Mouse (Mus musculus) heart, adult 8-10 months (tissue): ENCODE results near the gene Slc25a16. TPM values are rescaled to one million over a fixed set of nuclear protein-coding genes. Genes with fewer than 3 reads are reported as not detected.
A peak's percentile ranks its signal among the peaks of the same experiment; 100 is the strongest.
"Not testable (repeated sequence)": the region's sequence is repeated elsewhere in the genome, so short reads cannot be mapped to it uniquely, and the experiment has no call there.

ENCODE experiments used
- DNase-seq: peaks from one replicate; pipeline ENCODE4 v3.0.0; 2022; ENCODE audit warnings: low spot score
- total RNA-seq, 4 experiments: library from RNA; stranded (reverse); gene quantifications; 2 replicates each; pipeline ENCODE4 v1.2.4; 2022

Gene Slc25a16
- total RNA-seq, 4 experiments from 2014 or later = 23.4 to 29.5 (median 23.9) TPM

DNA sequence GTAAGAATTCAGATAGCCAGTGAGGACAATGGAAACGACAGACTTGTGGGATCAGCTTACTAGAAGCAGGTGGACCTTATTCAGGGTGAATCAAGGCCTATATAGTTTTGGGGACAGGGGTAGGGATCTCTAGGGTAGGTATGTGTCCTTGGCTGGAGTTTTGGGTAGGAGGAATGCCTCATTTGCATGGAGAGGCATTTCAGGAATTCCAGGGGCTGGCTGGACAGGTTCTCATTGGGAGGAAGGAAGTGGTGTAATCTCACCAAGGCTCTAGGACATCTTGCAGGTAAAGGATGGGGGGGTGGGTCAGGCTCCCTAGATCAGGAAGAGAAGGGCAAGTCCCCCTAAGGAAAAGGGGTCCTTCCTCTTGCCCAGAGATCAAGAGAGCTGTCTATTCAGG, 17.6 kb upstream of the Slc25a16 start:
- DNase-seq = no peak

DNA sequence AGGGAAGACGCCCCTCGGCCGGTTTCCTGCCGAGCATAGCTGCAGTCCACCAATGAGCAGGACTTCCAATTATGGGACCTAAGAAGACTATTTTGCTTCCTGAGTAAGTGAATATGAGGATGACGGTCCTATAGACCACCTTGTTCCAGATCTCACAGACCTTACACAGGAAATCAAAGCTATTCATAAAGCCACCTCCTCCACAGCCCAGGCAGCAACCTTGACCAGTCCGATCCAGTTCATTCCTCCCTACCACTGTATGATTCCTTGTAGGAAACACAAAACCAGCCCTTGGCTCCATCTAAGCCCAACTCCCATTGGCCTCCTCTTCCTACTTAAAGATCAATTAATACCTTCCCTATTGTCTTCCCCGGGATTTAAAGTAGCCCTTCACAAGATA, 14.1 kb upstream of the Slc25a16 start:
- DNase-seq = no peak

DNA sequence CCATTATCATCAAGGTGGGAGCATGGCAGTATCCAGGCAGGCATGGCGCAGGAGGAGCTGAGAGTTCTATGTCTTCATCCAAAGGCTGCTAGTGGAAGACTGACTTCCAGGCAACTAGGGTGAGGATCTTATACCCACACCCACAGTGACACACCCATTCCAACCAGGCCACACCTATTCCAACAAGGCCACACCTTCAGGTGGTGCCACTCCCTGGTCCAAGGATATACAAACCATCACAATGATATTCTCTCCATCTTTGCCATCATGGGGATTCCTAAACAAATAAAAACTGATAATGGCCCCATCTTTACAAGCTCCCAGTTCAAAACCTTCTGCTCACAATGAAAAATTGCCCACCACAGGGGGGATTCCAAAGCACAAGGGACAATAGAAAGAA, 11.5 kb upstream of the Slc25a16 start, which contains the start of gene Tet1:
Gene Tet1, minus strand, starts transcription at position 101 of the 400 bp plus-strand sequence.
- not testable (repeated sequence) for DNase-seq

DNA sequence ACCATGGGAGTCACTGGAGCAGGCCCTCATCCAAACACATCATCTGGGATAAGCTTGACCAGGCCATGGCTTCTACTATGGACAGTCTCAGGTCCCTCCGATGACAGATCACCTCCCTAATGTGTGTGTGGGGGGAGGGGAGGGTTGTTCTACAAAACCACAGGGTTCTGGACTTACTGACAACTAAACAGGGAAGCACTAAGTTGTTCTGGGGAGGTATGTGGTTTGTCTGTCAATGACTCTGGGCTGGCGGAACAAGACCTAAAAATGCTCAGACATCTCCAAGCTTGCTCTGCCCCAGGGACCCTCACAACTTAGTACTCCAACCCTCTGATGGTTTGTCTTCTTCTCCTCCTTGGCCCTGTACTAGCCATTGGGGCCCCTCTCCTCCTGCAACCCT, 9.3 kb upstream of the Slc25a16 start:
- DNase-seq = no peak

DNA sequence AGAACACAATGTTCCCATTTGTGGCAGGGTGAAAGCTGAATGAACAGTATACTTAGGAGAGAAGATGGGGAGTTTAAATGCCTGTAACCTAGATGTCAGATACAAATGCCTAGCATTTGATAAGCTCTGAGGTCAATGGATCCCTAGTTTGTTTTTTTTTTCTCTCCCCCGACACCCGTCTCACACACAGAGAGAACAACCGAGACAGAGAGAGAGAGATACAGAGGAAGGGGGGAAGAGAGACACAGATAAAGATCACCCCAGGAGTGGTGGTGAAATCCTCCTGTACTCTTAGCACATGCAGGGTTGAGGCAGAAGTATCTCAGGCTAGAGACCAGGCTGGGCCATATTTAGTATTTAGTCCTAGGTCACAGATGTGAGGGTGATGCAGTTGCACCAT, 1.4 kb upstream of the Slc25a16 start:
- DNase-seq = no peak

DNA sequence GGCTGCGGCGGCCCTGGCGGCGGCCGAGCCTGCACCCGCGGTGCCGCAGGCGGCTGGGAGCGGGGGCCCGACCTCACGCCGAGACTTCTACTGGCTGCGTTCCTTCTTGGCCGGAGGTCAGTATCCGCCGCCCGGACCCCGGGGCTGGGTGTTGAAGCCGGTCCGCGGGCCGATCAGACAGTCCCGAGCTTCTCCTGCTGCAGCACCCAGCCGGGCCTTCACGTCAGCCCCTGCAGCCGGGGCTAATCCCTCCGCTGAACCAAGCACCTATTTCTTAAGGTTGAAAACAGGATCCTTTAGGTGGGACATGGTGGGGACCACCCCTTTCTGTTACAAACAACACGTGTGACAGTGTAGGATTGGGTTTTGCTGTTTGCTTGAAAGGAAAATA, 328 bp downstream of the Slc25a16 start:
- no peak for DNase-seq

DNA sequence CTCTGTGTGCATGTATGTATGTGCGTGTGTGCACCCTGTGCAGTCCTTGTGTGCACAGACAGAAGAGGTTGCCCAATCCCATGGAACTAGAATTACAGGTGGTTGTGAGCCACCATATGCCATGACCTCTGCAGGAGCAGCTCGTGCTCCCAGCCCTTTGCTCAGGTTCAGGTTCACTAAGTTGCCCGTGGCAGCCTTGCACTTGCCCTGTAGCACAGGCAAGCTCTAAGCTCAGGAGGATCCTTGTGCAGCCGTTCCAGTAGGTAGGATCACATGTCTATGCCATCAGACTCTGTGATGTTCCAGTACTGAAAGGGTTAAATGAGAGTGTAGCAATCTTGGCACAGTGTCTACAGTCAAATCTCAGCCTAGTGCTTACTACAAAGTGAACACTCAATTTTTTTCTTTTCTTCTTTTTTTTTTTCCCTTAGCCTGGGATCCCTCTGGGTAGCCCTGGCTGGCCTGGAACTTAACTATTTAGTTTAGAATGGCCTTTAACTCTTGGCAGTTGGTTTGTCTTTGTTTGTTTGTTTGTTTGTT, 3.7 kb downstream of the Slc25a16 start:
- DNase-seq = no peak

DNA sequence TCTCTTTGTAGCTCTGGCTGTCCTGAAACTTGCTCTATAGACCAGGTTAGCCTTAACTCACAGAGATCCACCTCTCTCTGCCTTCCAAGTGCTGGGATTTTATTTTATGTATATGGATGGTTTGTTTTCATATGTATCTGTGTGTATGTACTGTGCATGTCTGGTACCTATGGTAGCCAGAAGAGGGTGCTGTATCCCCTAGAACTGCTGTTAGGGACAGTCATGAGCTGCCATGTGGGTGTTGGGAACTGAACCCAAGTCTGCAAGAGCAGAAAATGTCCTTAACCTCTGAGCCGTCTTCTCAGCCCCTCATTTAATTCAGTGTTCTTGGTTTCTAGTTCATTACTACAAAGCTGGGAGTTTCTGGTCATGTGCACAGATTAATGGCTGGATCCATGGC, 11.9 kb downstream of the Slc25a16 start:
- no peak for DNase-seq

DNA sequence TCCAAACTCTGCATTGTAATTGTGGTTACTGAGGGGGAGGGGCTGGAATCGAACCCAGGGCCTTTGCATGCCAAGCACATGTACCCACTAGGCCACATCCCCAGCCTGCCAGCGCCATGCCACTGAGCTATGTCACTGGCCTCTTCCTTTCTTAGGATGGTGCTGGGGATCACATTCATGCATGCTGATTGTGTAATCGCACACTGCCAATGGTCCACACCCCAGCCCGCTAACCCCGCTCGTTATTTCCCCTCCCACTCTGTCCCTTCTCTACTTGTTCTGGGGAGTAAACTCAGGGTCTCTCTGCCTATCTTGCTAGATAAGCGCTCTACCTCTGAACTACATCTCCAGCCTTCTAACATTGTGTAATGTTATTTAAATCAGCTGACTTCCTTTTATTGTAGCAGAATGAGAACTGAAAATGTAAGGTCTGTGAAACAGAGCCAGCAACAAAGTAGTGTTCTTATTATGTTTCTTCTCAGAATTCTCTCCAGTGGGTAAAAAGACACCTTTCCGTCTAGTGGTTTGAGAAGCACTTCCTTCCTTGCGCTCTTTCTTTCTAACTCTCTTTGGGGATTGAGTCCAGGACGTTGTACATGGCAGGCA, 24.6 kb downstream of the Slc25a16 start:
- no peak for DNase-seq

DNA sequence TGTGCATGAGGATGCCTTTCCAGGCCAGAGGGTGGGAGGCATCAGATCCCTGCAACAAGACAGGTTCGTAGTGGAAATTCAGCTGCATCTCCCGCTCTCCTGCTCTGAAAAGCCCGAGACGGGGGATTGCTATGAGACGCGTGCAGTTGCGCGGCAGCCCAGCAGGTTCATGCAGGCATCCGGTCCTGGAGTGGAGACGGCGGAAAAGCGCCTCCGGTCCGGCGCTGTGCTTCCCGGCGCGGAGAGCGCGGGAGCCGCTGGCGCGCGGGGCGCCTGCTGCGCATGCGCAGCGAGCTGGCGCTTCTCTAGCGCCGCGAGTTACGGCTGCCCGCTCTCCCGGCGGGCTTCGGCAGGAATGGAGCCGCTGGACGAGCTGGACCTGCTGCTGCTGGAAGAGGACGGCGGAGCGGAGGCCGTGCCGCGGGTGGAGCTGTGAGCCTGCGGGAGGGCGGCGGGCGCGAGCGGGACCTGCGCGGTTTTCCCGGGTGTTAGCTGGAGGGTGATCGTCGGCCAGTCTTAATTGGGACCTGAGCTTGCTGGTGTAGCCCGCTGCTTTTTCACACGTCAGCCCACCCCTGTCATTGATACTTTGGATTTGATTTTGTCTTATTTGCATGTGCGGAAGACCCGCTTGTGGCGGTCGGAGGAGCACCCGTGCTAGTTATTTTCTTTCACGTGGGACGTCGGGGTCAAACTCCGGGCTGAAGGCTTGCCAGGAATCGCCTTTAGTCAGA, 26.5 kb downstream of the Slc25a16 start, which contains the start of gene Dna2:
Gene Dna2, plus strand, starts transcription at position 289 of the 734 bp plus-strand sequence.
- DNase-seq = peak; percentile 63

DNA sequence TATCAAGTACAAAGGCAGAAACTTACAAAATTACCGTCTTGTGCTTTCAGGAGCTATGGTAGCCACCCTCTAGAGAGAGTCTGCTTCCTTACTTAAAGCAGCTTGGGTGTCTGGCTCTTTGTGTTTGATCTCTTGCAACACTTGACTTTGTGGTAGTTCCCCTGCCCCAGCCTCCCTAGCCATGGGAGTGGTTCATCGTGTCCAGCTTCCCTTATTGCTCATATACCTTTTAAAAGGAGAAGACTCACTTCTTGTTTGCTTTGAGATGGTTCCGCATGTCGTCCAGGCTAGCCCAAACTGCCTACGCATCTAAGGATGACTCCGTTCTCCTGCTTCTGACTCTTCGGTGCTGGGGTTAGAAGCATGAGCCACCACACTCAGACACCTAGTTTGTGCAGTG, 28.1 kb downstream of the Slc25a16 start:
- DNase-seq = no peak

DNA sequence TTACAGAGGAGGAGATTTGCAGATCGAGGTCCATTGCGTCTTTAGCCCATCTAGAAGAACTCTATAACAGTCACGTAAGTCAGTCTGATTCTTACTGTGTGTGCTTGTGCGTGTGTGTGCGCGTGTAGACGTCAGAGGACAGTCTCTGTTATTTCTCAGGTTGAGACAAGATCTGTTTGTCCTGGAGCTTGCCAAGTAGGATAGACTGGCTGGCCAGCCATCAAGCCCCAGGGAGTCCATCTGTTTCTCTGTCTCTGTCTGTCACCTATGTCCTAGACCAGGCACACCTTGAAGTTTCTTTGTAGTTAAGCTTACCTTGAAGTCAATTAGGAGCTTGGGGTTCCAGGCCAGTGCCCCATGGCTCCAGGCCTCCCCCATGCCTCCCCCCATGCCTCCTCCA, 43.5 kb downstream of the Slc25a16 start:
- DNase-seq = no peak

DNA sequence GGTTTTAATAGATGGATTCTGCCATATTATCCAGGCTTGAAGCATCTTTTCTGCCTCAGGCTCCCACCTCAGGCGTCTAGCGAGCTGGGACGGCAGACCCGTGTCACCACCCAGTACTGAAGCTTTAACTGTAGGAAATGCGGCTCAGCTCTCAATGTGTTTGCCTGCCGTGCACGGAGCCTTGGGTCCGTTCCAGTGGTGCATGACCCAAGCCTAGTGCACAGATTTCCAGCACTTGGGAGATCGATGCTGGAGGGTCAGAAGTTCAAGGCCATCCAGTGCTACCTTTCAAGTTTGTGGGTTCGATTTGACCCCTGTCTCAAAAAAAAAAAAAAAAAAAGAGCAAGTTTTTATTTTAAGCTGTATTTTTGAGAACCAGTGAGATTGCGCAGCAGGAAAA, 45.4 kb downstream of the Slc25a16 start:
- no peak for DNase-seq

DNA sequence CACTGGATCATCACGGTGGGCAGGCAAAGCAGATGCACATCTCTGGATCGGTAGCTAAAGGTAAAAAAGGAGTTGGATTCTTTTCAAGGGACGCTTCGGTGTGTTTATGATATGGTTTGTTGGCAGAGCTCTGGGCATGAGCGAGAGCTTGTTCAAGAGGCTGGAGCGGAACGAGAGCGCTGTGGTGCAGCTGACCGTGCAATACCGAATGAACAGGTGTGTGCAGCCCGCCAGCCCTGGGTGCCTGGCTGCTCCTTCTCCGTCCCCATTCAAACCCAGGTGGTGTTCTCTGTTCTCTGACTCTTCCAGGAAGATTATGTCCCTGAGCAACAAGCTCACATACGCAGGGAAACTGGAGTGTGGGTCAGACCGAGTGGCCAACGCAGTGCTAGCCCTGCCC, 45.9 kb downstream of the Slc25a16 start:
- no peak for DNase-seq

DNA sequence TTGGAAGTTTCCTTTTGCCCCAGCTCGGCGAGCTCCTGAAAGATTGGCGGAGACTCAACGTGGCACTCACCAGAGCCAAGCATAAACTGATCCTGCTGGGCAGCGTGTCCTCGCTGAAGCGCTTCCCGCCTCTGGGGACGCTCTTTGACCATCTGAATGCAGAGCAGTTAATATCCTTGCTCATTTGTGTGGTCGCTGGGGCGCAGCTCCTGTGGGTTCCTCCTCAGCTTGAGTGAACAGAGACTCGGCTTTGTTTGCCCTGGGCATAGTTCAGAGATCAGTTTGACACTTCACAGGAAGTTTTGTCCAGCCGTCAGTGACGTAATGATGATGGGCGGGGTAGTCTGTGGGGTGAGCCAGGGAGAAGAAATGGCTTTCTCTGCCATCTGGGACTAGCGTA, 51.4 kb downstream of the Slc25a16 start:
- no peak for DNase-seq

DNA sequence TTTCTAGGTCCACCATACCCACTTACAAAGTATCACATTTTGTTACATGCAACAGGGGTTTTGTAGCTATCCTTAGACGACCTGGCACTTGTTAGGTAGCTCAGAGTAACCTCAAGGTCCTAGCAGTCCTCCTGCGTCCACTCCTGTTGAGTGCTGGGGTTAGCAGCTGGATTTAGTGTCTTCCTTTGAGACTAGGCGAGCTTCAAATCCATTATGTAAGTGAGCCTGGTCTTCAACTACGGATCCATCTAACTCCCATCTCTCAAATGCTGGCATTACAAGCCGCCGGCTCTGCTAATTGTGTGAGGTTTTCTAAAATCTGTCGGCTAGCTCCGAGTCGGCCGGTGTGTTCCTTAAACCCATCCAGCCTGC, 59.2 kb downstream of the Slc25a16 start:
- DNase-seq = no peak

DNA sequence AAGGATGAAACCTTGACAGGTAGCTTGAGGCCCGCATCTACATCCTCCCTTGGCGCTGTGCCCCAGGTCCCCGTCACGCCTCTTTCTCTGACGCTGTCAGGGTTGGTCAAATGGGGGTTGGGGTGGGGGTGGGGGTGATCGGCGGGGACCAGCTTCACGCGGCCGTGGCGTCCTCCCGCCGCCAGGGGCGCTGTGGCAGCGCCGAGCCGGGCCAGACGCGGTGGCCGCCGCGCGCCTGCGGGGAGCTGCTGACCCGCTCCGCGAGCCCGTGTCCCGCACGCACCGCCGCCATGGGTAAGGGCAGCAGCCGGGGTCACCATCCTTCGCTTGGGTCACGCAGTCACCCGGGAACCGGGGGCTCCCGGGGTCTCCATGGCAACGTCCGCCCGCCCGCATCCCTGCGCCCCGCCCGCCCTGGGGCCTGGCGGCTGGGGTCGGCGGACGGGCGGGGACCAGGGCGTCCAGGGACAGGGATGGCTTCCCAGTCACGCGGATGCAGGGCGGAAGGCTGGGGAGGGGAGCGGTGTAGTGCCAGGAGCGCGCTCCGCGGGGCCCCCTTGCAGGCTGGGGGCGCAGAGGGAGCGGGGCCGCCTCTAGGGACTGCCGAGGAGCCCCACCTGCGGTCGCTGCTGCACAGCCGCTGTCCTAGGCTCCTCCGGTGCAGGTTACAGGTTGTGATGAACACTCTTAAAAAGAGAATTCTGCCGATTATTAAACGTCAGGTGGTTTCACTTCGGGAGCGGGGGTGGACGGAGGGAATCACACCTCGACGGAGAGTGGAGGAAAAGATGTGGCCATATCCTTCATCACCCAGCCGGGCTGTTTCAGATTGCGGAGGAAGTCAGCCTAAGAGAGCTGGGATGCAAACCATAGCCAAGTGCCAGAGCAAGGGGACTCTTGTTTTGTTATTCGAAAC, 59.9 kb downstream of the Slc25a16 start, which contains the start of gene Rufy2:
Gene Rufy2, plus strand, starts transcription at position 185 of the 916 bp plus-strand sequence.
- peak; percentile 72 for DNase-seq

DNA sequence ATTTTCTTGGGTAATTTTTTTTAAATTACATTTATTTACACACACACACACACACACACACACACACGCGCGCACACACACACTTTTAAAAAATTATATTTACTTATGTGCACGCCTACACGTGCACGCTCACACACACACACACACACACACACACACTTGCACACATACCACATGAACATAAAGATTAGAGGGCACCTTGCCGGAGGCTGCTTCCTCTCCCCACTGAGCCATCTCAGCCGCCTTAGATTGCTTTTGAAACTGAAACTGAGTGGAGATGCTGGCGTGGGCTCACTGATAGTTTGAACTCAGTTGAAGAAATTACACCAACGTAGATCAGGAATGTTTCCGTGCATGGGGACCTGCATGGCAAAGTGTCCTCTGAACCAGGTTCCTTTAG, 63.6 kb downstream of the Slc25a16 start:
- DNase-seq = no peak

DNA sequence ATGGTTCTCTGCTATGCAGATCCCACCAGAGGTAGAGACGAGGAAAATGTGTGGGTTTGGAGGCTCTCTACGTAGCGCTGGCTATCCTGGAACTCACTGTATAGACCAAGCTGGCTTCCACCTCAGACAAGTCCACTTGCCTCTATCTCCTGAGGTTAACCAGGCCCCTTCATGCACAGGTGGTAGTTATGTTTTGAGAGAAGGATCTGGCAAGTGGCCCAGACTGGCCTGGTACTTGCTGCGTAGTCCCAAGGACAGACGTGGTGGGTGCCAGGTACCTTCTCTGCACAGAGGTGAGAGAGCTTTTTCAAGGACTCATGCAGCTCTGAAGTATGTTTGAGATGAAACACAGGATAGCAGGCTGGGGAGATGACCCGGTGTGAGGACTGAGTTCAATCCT, 64.1 kb downstream of the Slc25a16 start:
- no peak for DNase-seq

DNA sequence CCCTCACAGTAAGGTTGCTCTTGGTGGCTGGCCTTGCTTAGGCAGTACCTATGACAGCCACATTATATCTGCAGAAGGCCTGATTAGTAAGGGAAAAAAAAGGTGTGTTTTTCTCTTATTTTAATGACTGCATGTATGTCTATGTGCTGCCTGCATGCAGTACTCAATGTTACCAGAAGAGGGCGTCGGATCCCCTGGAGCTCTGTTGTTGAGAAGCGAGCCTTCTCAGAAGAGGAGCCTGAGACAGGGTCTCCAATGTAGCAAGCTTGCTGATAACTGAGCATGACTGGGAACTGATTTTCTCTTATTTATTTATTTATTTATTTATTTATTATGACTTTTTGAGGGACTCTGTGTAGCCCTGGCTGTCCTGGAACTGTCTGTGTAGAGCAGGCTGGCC, 66.9 kb downstream of the Slc25a16 start:
- no peak for DNase-seq

DNA sequence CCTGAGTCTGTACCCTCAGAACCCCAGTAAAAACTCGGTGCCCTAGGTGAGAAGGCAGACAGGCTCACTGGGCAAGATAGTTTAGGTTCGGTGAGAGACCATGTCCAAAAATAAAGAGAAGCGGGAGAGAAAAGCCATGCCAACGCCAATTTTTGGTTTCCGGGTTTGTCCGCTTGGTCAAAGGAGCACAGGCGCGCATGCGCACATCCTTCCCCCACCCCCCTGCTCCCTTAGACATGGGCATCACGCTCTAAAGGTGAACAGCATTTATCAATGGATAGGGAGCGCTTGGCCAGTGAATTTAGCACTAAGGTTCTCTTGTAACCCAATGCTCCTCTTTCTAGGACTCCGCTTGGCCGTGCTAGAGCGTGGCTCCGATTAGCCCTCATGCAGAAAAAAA, 70.2 kb downstream of the Slc25a16 start:
- DNase-seq = no peak

DNA sequence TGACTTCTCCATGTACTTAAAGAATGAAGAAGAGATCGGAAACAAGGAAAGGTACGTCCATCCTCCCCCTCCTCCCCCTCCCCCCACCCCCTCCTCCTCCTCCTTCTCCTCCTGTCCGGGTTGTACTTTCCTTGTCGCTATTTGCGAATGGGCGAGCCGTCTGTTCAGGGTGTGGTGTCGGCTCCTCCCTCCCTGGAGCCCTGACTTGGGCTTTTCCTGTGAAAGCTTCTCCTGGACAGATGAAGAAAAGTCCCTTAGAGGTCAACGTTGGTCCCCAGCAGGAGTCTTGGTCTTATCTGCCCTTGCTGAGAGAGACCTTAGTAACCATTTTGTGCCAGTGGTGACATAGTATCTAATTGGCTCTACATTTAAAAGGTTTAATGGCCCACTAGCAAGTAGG, 73.6 kb downstream of the Slc25a16 start:
- no peak for DNase-seq
